Mouse (Mus musculus) neural tube, embryonic 11.5 days (tissue): ENCODE measurements around the gene Colgalt1. TPM values are rescaled to one million over a fixed set of nuclear protein-coding genes. Genes with fewer than 3 reads are reported as not detected.

Experiments
- ATAC-seq: fragments of 200-750 bp; cut with Nextera tagmentation; 2 replicates; pipeline ENCODE4 v1.8.0; 2017; ENCODE audit warnings: moderate number of reproducible peaks, mild to moderate bottlenecking, moderate TSS enrichment, moderate library complexity; ENCODE audit not compliant: insufficient read depth, low FRiP score, low TSS enrichment
- DNase-seq: peaks from one replicate; pipeline ENCODE4 v3.0.0-alpha.2; 2015; ENCODE audit warnings: low spot score
- H3K27ac ChIP-seq: fragments of 300-500 bp; sonication (generic); 2 replicates; pipeline ENCODE4 v1.5.1; 2014; ENCODE audit warnings: low read depth, mild to moderate bottlenecking, low read length
- H3K27me3 ChIP-seq: fragments of 300-500 bp; sonication (generic); 2 replicates; pipeline ENCODE4 v1.6.1; 2014; ENCODE audit warnings: mild to moderate bottlenecking, low read length, mixed read lengths; ENCODE audit not compliant: control insufficient read depth, insufficient read depth
- H3K36me3 ChIP-seq: fragments of 300-500 bp; sonication (generic); 2 replicates; pipeline ENCODE4 v1.6.1; 2014; ENCODE audit warnings: mild to moderate bottlenecking, low read length, moderate library complexity, mixed read lengths; ENCODE audit not compliant: control insufficient read depth, insufficient read depth
- H3K4me1 ChIP-seq: fragments of 300-500 bp; sonication (generic); 2 replicates; pipeline ENCODE4 v1.6.1; 2014; ENCODE audit warnings: low read length, mixed read lengths; ENCODE audit not compliant: control insufficient read depth, insufficient read depth
- H3K4me2 ChIP-seq: fragments of 300-500 bp; sonication (generic); 2 replicates; pipeline ENCODE4 v1.6.1; 2014; ENCODE audit warnings: low read depth, mild to moderate bottlenecking, moderate library complexity
- H3K4me3 ChIP-seq: fragments of 300-500 bp; sonication (generic); 2 replicates; pipeline ENCODE4 v1.5.1; 2014; ENCODE audit warnings: low read depth, low read length
- H3K9ac ChIP-seq: fragments of 300-500 bp; sonication (generic); 2 replicates; pipeline ENCODE4 v1.6.1; 2014; ENCODE audit warnings: mild to moderate bottlenecking, low read length
- H3K9me3 ChIP-seq: fragments of 300-500 bp; sonication (generic); 2 replicates; pipeline ENCODE4 v1.6.1; 2016; ENCODE audit warnings: low read length; ENCODE audit not compliant: control insufficient read depth
- WGBS: fragments of 180-500 bp; shearing (Covaris S2); extraction: QIAGEN DNeasy Blood & Tissue Kit; methylation state at CpG from one replicate; pipeline ENCODE4 v1.1.7; 2014; 5-methylcytosine and 5-hydroxymethylcytosine counted together
- polyA plus RNA-seq: library from polyadenylated mRNA; unstranded; fragments of >200 nt; fragmentation: Nextera tagmentation; extraction: Ambion mirVana; gene quantifications from 2 replicates; pipeline ENCODE4 v1.2.1, GENCODE M21; 2014

The Colgalt1 gene
- polyA plus RNA-seq, 1 experiment from 2014 or later: 57.4 TPM

GRCm38 (mm10) chr8:71569366-71570290 lies 41.2 kb upstream of the Colgalt1 start:
- H3K4me1 ChIP-seq: peaks cover 9% of the 10 kb centered on the region; the same call in 1 of the 2 replicates
- WGBS: under 1% methylated on average over 51 of the region's 51 CpGs
- no peaks in the 10 kb centered on the region for H3K36me3 ChIP-seq
- DNase-seq (peak; percentile 90), ATAC-seq (peak; percentile 87)
- H3K4me2 ChIP-seq: peak overlapping the region; percentile 87
- H3K9me3 ChIP-seq: no peaks in the 10 kb centered on the region
- peak overlapping the region; percentile 51 for H3K9ac ChIP-seq
- H3K27me3 ChIP-seq: peaks cover 9% of the 10 kb centered on the region
- 0 out of 2 replicates have a peak overlapping the region, but pooled peaks have one; percentile 14 for H3K27ac ChIP-seq
- peak overlapping the region; percentile 67 for H3K4me3 ChIP-seq

- peak overlapping the region; percentile 87 for H3K4me2 ChIP-seq
- DNase-seq (peak; percentile 85), ATAC-seq (peak; percentile 84)
- under 1% methylated on average over 41 of the region's 41 CpGs for WGBS
- H3K36me3 ChIP-seq: no peaks in the 10 kb centered on the region
- H3K9ac ChIP-seq: peak overlapping the region; percentile 51
- H3K27ac ChIP-seq: 0 out of 2 replicates have a peak overlapping the region, but pooled peaks have one; percentile 14
- peaks cover 9% of the 10 kb centered on the region for H3K27me3 ChIP-seq
- peaks cover 9% of the 10 kb centered on the region; the same call in 1 of the 2 replicates for H3K4me1 ChIP-seq
- no peaks in the 10 kb centered on the region for H3K9me3 ChIP-seq
- peak overlapping the region; percentile 67 for H3K4me3 ChIP-seq
Observed at GRCm38 (mm10) chr8:71570291-71570954, 40.4 kb upstream of the Colgalt1 start.

- no peak for DNase-seq
- no peak for ATAC-seq
- Histone ChIP-seq H3K27ac (no peak overlapping the region), H3K9ac (no peak overlapping the region), H3K27me3 (peaks cover 9% of the 10 kb centered on the region), H3K9me3 (no peaks in the 10 kb centered on the region), H3K4me3 (no peak overlapping the region), H3K4me1 (peaks cover 9% of the 10 kb centered on the region; the same call in 1 of the 2 replicates), H3K36me3 (no peaks in the 10 kb centered on the region), H3K4me2 (no peak overlapping the region)
- 88% methylated on average over 2 of the region's 2 CpGs for WGBS
Observed at GRCm38 (mm10) chr8:71572077-71572476, 38.7 kb upstream of the Colgalt1 start.

- no peak for DNase-seq
- no peak overlapping the region for H3K4me2 ChIP-seq
- peaks cover 9% of the 10 kb centered on the region for H3K27me3 ChIP-seq
- no peak for ATAC-seq
- no peak overlapping the region for H3K4me3 ChIP-seq
- H3K9me3 ChIP-seq: no peaks in the 10 kb centered on the region
- no peaks in the 10 kb centered on the region for H3K36me3 ChIP-seq
- no peak overlapping the region for H3K9ac ChIP-seq
- H3K4me1 ChIP-seq: peaks cover 9% of the 10 kb centered on the region; the same call in 1 of the 2 replicates
- 83% methylated on average over 9 of the region's 9 CpGs for WGBS
- no peak overlapping the region for H3K27ac ChIP-seq
Observed at GRCm38 (mm10) chr8:71572847-71573633, 37.8 kb upstream of the Colgalt1 start.

GRCm38 (mm10) chr8:71574426-71574825 lies 36.4 kb upstream of the Colgalt1 start:
- no peak for ATAC-seq

GRCm38 (mm10) chr8:71575020-71575419 lies 35.8 kb upstream of the Colgalt1 start:
- DNase-seq (no peak), ATAC-seq (no peak)
- Histone ChIP-seq H3K4me2 (no peak overlapping the region), H3K36me3 (no peaks in the 10 kb centered on the region), H3K27ac (no peak overlapping the region), H3K4me3 (no peak overlapping the region), H3K4me1 (peaks cover 9% of the 10 kb centered on the region; the same call in 1 of the 2 replicates), H3K9ac (no peak overlapping the region), H3K9me3 (no peaks in the 10 kb centered on the region), H3K27me3 (no peaks in the 10 kb centered on the region)
- 67% methylated on average over 1 of the region's 1 CpGs for whole genome bisulfite sequencing

More at GRCm38 (mm10) chr8:71574426-71574825, 36.4 kb upstream of the Colgalt1 start:
- no peak for DNase-seq
- H3K9me3 ChIP-seq: no peaks in the 10 kb centered on the region
- H3K4me3 ChIP-seq: no peak overlapping the region
- H3K4me1 ChIP-seq: peaks cover 9% of the 10 kb centered on the region; the same call in 1 of the 2 replicates
- no peak overlapping the region for H3K27ac ChIP-seq
- WGBS: 80% methylated on average over 7 of the region's 7 CpGs
- no peak overlapping the region for H3K4me2 ChIP-seq
- no peak overlapping the region for H3K9ac ChIP-seq
- H3K36me3 ChIP-seq: no peaks in the 10 kb centered on the region
- no peaks in the 10 kb centered on the region for H3K27me3 ChIP-seq

- WGBS: 73% methylated on average over 4 of the region's 4 CpGs
- Histone ChIP-seq H3K4me3 (no peak overlapping the region), H3K9ac (no peak overlapping the region), H3K4me1 (no peaks in the 10 kb centered on the region), H3K27me3 (no peaks in the 10 kb centered on the region), H3K9me3 (no peaks in the 10 kb centered on the region), H3K36me3 (no peaks in the 10 kb centered on the region; the same call in 1 of the 2 replicates), H3K27ac (no peak overlapping the region), H3K4me2 (no peak overlapping the region)
- ATAC-seq (no peak), DNase-seq (no peak)
Observed at GRCm38 (mm10) chr8:71577856-71578387, 32.9 kb upstream of the Colgalt1 start.

- Histone ChIP-seq H3K4me3 (no peak overlapping the region), H3K4me2 (no peak overlapping the region), H3K9me3 (no peaks in the 10 kb centered on the region), H3K36me3 (no peaks in the 10 kb centered on the region; the same call in 1 of the 2 replicates), H3K9ac (no peak overlapping the region), H3K27me3 (no peaks in the 10 kb centered on the region), H3K4me1 (no peaks in the 10 kb centered on the region), H3K27ac (no peak overlapping the region)
- no peak for ATAC-seq
- WGBS: 83% methylated on average over 1 of the region's 1 CpGs
- DNase-seq: no peak
Observed at GRCm38 (mm10) chr8:71579009-71579408, 31.8 kb upstream of the Colgalt1 start.
